Mouse (Mus musculus) heart, adult 2 months (tissue): ENCODE data around the gene Ets1. TPM values are rescaled to one million over a fixed set of nuclear protein-coding genes. Genes with fewer than 3 reads are reported as not detected.

ENCODE experiments used
- DNase-seq, 2 experiments: peaks; one replicate each; pipeline ENCODE4 v3.0.0; 2021
- H3K27ac ChIP-seq: fragments of 200-600 bp; 2 replicates; pipeline ENCODE4 v1.8.1; 2022
- H3K27me3 ChIP-seq: fragments of 200-500 bp; 2 replicates; pipeline ENCODE4 v1.6.1; 2012; ENCODE audit warnings: mild to moderate bottlenecking, low read length, inconsistent platforms, mixed read lengths; ENCODE audit not compliant: control insufficient read depth, insufficient read depth
- H3K36me3 ChIP-seq: fragments of 200-500 bp; 2 replicates; pipeline ENCODE4 v1.6.1; 2012; ENCODE audit warnings: low read length, inconsistent platforms; ENCODE audit not compliant: control insufficient read depth, insufficient read depth
- H3K4me1 ChIP-seq: fragments of 200-500 bp; 2 replicates; pipeline ENCODE4 v1.6.1; 2011; ENCODE audit warnings: low read length; ENCODE audit not compliant: control insufficient read depth, insufficient read depth
- H3K4me3 ChIP-seq: fragments of 200-600 bp; 2 replicates; pipeline ENCODE4 v1.8.1; 2022
- H3K79me2 ChIP-seq: fragments of 200-500 bp; replicated peaks from 2 replicates; pipeline ENCODE4 v1.6.1; 2012; ENCODE audit warnings: mild to moderate bottlenecking, inconsistent platforms, low read length, moderate library complexity, mixed read lengths; ENCODE audit not compliant: control insufficient read depth, insufficient read depth
- H3K9ac ChIP-seq: fragments of 200-500 bp; 2 replicates; pipeline ENCODE4 v1.6.1; 2012; ENCODE audit warnings: low read depth, mild to moderate bottlenecking, control low read depth, inconsistent platforms, low read length, mixed read lengths
- CTCF ChIP-seq: fragments of 200-600 bp; IDR thresholded peaks from 2 replicates; pipeline ENCODE4 v1.8.1; 2022; ENCODE audit warnings: antibody characterized with exemption, mild to moderate bottlenecking, moderate library complexity
- EP300 ChIP-seq: fragments of 200-500 bp; IDR thresholded peaks from 2 replicates; pipeline ENCODE4 v1.6.1; 2011; ENCODE audit warnings: low read depth, low read length, control low read depth; ENCODE audit not compliant: insufficient read depth
- POLR2A ChIP-seq: fragments of 200-500 bp; IDR thresholded peaks from 2 replicates; pipeline ENCODE4 v1.6.1; 2011; ENCODE audit warnings: mild to moderate bottlenecking, low read depth, low read length, control low read depth; ENCODE audit not compliant: insufficient read depth
- WGBS: fragments of 180-500 bp; shearing (Covaris S2); methylation state at CpG from one replicate; pipeline ENCODE4 v1.1.7; 2018; 5-methylcytosine and 5-hydroxymethylcytosine counted together
- intact Hi-C: fragments of 180-260 bp; cut with DNase I; formaldehyde crosslinking; loops from one replicate; pipeline ENCODE4 v1.15.1; 2025
- polyA plus RNA-seq: library from polyadenylated mRNA; depleted of rRNA; stranded (reverse); fragments of >200 nt; gene quantifications from 2 replicates; pipeline ENCODE4 v1.2.3, GENCODE M21; 2012
- total RNA-seq, 2 experiments: library from RNA; stranded (reverse); gene quantifications; 2 replicates each; pipeline ENCODE4 v1.2.3; 2021

Ets1 gene
- total and polyA plus RNA-seq, 3 experiments, result 22.6 to 48.7 (median 40.7) TPM

GRCm38 (mm10) chr9:32749721-32750480, 113.9 kb downstream of the Ets1 start:
- Histone ChIP-seq H3K27me3 (no peaks in the 10 kb centered on the region), H3K36me3 (peaks cover 56% of the 10 kb centered on the region), H3K9ac (no peak overlapping the region), H3K79me2 (no peaks in the 10 kb centered on the region; the same call in 1 of the 2 replicates), H3K4me3 (no peak overlapping the region), H3K27ac (peak overlapping the region; percentile 24), H3K4me1 (peaks cover 29% of the 10 kb centered on the region)
- no peak for DNase-seq
- intact Hi-C loops, result loop anchor here (10.0 kb wide), 1 partner anchor 65 kb away; no protein-coding TSS in a partner anchor
- 51% methylated on average over 13 of the region's 13 CpGs for WGBS
- TF ChIP-seq EP300, result no peak
- TF ChIP-seq POLR2A, result no peak
- no peak for TF ChIP-seq CTCF

GRCm38 (mm10) chr9:32752602-32753001, 116.6 kb downstream of the Ets1 start:
- TF ChIP-seq POLR2A (no peak), CTCF (no peak), EP300 (0 out of 2 replicates have a peak, but pooled peaks have one; percentile 41)
- no peak overlapping the region for H3K9ac ChIP-seq
- WGBS, result 36% methylated on average over 5 of the region's 5 CpGs

GRCm38 (mm10) chr9:32754311-32754710, 118.3 kb downstream of the Ets1 start:
- TF ChIP-seq CTCF, result no peak
- no peak for TF ChIP-seq EP300
- TF ChIP-seq POLR2A, result no peak
- WGBS, result 92% methylated on average over 15 of the region's 15 CpGs
- Histone ChIP-seq H3K4me1 (peaks cover 13% of the 10 kb centered on the region), H3K36me3 (peaks cover 36% of the 10 kb centered on the region), H3K79me2 (no peaks in the 10 kb centered on the region), H3K27ac (no peak overlapping the region), H3K27me3 (no peaks in the 10 kb centered on the region), H3K9ac (no peak overlapping the region), H3K4me3 (no peak overlapping the region)
- intact Hi-C loops, result loop anchor here (10.0 kb wide), 1 partner anchor 60 kb away; no protein-coding TSS in a partner anchor
- DNase-seq, result no peak

More at GRCm38 (mm10) chr9:32752602-32753001, 116.6 kb downstream of the Ets1 start:
- peak overlapping the region; percentile 59 for H3K27ac ChIP-seq
- H3K79me2 ChIP-seq, result no peaks in the 10 kb centered on the region
- H3K36me3 ChIP-seq, result peaks cover 43% of the 10 kb centered on the region
- peaks cover 19% of the 10 kb centered on the region for H3K4me1 ChIP-seq
- DNase-seq, result peak; percentile 47 to 58
- intact Hi-C loops, result loop anchor here (10.0 kb wide), 1 partner anchor 62 kb away; no protein-coding TSS in a partner anchor
- H3K4me3 ChIP-seq, result no peak overlapping the region
- H3K27me3 ChIP-seq, result no peaks in the 10 kb centered on the region

GRCm38 (mm10) chr9:32756002-32756401, 120.0 kb downstream of the Ets1 start:
- intact Hi-C loops, result loop anchor here (5.0 to 10.0 kb wide), 2 partner anchors 59 to 186 kb away; no protein-coding TSS in a partner anchor
- H3K27me3 ChIP-seq, result no peaks in the 10 kb centered on the region
- no peaks in the 10 kb centered on the region for H3K79me2 ChIP-seq
- H3K9ac ChIP-seq, result no peak overlapping the region
- no peak for DNase-seq
- H3K4me1 ChIP-seq, result peaks cover 9% of the 10 kb centered on the region
- H3K36me3 ChIP-seq, result peaks cover 34% of the 10 kb centered on the region
- no peak for TF ChIP-seq POLR2A
- no peak for TF ChIP-seq CTCF
- no peak for TF ChIP-seq EP300
- H3K4me3 ChIP-seq, result no peak overlapping the region
- 73% methylated on average over 2 of the region's 2 CpGs for WGBS
- H3K27ac ChIP-seq, result no peak overlapping the region

- H3K9ac ChIP-seq, result no peak overlapping the region
- intact Hi-C loops, result loop anchor here (5.0 to 10.0 kb wide), 2 partner anchors 56 to 184 kb away; no protein-coding TSS in a partner anchor
- peaks cover 13% of the 10 kb centered on the region for H3K36me3 ChIP-seq
- TF ChIP-seq POLR2A (no peak), CTCF (no peak), EP300 (no peak)
- H3K4me1 ChIP-seq, result peaks cover 4% of the 10 kb centered on the region
- no peaks in the 10 kb centered on the region for H3K27me3 ChIP-seq
- no peak overlapping the region for H3K4me3 ChIP-seq
- no peak overlapping the region for H3K27ac ChIP-seq
- no peaks in the 10 kb centered on the region for H3K79me2 ChIP-seq
- WGBS, result 80% methylated on average over 5 of the region's 5 CpGs
- no peak for DNase-seq
Observed at GRCm38 (mm10) chr9:32758280-32758905, 122.4 kb downstream of the Ets1 start.

GRCm38 (mm10) chr9:32760649-32761157, 124.7 kb downstream of the Ets1 start:
- peaks cover 6% of the 10 kb centered on the region for H3K4me1 ChIP-seq
- TF ChIP-seq EP300 (0 out of 2 replicates have a peak, but pooled peaks have one; percentile 24), POLR2A (no peak)
- intact Hi-C loops, result loop anchor here (5.0 kb wide), 1 partner anchor 168 kb away; no protein-coding TSS in a partner anchor
- no peak overlapping the region for H3K9ac ChIP-seq
- DNase-seq, result no peak
- H3K4me3 ChIP-seq, result no peak overlapping the region
- H3K79me2 ChIP-seq, result no peaks in the 10 kb centered on the region
- H3K27ac ChIP-seq, result peak overlapping the region; percentile 61
- peaks cover 9% of the 10 kb centered on the region for H3K36me3 ChIP-seq
- 20% methylated on average over 4 of the region's 4 CpGs for WGBS
- H3K27me3 ChIP-seq, result no peaks in the 10 kb centered on the region
